Mouse (Mus musculus) ES-Bruce4 (cell line): Measurements from ENCODE around the gene Malsu1.

Experiments used
- CTCF ChIP-seq: IDR thresholded peaks from one replicate; pipeline ENCODE4 v1.8.1; 2011; ENCODE audit warnings: low read depth, low read length
- POLR2A ChIP-seq: IDR thresholded peaks from one replicate; pipeline ENCODE4 v1.8.1; 2011; ENCODE audit warnings: low read length; ENCODE audit not compliant: insufficient read depth

GRCm38 (mm10) chr6:49046976-49047375 lies 26.6 kb upstream of the Malsu1 start:
- TF ChIP-seq POLR2A (no peak), CTCF (no peak)
